Mouse (Mus musculus) layer of hippocampus, adult 2 months (tissue): ENCODE results near the gene 9230102O04Rik. TPM values are rescaled to one million over a fixed set of nuclear protein-coding genes. Genes with fewer than 3 reads are reported as not detected.

Source experiments
- DNase-seq, 2 experiments: peaks; one replicate each; pipeline ENCODE4 v3.0.0; 2022; ENCODE audit warnings: low spot score in 2 of 2
- H3K27ac ChIP-seq: fragments of 200-600 bp; 2 replicates; pipeline ENCODE4 v1.8.1; 2022
- H3K4me3 ChIP-seq: fragments of 200-600 bp; 2 replicates; pipeline ENCODE4 v1.8.1; 2022; ENCODE audit warnings: mild to moderate bottlenecking
- CTCF ChIP-seq: fragments of 200-600 bp; conservative IDR thresholded peaks from 2 replicates; pipeline ENCODE4 v1.8.1; 2022; ENCODE audit warnings: antibody characterized with exemption, mild to moderate bottlenecking, moderate library complexity
- total RNA-seq, 2 experiments: library from RNA; stranded (reverse); gene quantifications; 2 replicates each; pipeline ENCODE4 v1.2.3; 2021

Gene 9230102O04Rik
- total RNA-seq, 2 experiments from 2014 or later: not detected

DNA sequence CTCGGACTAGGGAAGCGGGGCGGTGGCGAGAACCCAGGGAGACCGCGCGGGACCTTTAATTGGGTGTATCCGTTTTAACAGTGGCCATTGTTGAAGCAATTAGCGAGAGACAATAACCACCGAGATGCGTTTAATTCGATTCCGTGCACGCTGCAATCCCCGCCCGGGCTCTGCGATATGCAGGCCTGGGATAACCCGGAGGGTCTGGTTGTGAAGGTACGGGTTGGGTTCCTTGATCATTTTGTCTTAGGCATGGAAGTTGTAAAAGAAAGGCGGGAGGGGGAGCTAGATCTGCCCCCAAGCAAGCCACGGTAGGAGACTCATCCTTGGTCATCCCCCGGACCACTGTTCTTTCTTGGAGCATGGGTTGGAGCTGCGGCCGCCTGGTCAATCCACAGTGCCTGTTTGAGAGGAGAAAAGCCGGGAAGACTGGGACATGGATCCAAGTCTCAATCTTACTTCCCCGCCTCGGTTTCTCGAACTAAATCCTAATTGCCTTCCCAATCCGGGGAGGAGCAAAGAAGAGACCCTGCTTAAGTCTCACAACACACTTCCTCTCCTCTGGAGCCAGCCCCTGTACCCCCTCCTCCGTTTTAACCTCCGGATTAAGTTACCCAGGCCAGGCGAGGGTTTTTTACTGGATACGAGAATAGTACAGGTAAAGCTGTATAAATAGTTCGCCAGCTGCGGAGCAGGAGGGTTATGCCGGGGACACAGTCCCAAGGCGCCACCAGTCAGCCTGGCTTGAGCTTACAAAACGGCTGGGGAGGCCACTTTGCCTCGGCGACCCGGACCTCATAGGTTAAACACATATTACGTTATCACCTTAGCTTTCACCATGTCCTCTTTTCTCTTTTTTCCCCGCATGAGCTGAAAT, 6.2 kb downstream of the 9230102O04Rik start:
- H3K4me3 ChIP-seq: no peak overlapping the region
- no peak overlapping the region for H3K27ac ChIP-seq
- no peak for DNase-seq
- TF ChIP-seq CTCF: no peak

DNA sequence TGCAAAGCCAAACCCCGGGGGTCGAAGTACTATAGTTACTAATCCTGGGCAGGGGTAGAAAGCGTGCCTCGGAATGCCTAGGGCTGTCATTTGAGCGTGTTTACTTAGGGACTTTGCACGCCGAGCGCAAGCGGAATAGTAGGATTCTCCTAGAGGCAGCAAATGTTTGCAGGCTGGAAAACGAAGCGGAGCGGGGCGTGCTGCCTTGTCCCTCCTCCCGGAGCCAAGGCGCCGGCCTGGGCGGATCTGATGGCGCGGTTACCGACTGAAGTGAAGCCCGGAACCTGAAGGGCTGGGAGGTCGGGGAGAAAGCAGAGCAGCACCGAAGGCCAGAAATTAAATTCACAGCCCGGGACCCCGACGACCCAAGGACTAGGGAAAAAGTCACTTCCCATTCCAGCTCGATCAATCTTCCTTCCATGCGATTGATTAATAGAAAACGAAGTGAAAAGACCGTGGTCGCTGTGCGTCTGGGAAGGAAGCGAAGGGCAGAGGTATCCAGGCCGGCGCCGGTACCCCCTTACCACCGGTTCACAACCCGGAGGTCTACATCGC, 6.9 kb downstream of the 9230102O04Rik start:
- Histone ChIP-seq H3K27ac (no peak overlapping the region), H3K4me3 (no peak overlapping the region)
- no peak for DNase-seq
- TF ChIP-seq CTCF: no peak

DNA sequence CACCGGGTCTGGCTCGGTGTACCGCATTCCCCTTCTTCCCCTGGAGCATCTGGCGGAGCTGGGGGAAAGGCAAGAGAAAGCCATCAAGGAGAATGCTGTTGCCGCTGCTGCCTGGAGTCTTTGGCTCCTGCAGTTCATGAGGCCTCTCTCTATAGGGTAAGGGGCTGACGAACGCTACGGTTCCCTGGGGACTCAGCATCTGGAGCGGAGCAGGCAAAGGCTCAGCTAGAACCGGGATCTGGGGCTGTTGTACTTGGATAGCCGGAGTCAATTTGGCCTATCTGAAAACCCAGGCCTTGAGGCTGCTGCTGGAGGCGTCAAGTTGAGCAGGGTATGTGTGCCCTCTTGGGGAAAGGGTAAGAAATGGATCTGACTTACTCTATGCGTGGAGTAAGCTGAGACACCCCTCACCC, 7.7 kb downstream of the 9230102O04Rik start:
- Histone ChIP-seq H3K27ac (no peak overlapping the region), H3K4me3 (no peak overlapping the region)
- peak; percentile 30 for TF ChIP-seq CTCF
- no peak for DNase-seq

DNA sequence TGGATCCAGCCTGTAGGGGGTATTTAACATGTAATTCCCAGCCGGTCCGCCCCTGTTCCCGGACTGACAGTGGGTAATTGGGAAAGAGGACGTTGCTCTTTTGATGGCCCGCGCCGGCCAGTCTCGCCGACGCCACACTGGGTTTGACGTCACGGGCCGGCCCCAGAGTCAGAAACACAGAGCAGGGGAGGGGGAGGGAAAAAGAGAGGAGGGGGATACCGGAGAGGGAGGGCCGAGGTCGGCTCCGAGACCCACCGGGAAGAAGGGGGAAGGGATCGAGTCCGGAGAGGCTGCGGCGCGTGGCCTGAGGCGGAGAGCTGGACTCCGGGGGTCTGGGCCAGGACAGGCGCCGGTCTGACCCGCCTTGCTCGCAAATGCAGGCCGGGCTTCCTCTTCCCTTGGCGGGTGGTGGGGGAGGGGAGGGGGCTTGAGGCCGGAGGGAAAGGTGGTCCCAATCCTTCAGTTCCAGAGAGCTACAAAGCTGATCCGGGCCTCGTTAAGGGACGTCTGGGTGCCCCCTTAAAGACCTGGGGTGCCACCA, 8.2 kb downstream of the 9230102O04Rik start, which contains the start of gene 4930412O13Rik:
4930412O13Rik (plus strand) TSS at position 202 of the 541 bp plus-strand sequence.
- DNase-seq: no peak
- Histone ChIP-seq H3K4me3 (no peak within 1 kb of the TSS), H3K27ac (no peak within 1 kb of the TSS)
- TF ChIP-seq CTCF: no peak

DNA sequence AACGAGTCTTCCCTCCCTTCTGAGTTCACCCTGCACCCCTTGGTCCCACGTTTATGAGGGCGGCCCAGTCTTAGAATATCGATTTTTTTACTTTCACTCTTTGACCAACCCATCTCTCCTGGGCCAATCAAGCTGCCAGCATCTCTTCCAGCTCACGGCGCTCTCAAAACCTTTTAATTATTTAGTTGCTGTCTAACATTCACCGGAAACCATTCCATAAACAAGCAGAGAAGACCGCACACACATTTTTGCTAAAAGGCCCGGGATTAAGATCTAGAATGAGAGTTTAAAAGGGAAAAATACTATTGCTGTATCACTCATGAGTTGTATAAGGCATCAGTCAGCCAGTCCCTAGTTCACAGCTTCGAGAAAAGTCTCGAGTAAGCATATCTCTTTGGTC, 9.1 kb downstream of the 9230102O04Rik start:
- Histone ChIP-seq H3K27ac (no peak overlapping the region), H3K4me3 (no peak overlapping the region)

DNA sequence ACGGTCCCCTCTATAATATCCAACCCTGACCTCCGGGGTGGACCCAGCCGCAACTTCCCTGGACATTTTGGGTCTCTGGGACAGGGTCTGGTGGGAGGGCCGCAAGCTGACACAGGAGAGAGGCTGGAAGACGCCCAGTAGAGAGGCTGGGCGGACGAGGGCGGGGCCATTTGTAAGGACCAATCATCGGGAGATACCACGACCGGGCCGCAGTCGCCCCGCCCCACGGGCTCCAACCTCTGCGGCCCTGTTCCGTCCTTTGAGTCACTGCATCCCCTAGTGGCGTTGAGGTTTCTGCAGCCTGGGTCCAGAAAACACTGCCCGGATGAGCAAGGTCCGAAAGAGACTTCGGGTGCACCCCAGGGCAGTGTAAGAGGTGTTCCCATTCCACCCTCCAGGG, 9.8 kb downstream of the 9230102O04Rik start:
- peak; percentile 79 for TF ChIP-seq CTCF
- peak in 1 of 2 experiments; percentile 21 for DNase-seq
- Histone ChIP-seq H3K4me3 (peak overlapping the region; percentile 34), H3K27ac (no peak overlapping the region)

More for the DNA sequence above, 9.1 kb downstream of the 9230102O04Rik start:
- TF ChIP-seq CTCF: no peak
- no peak for DNase-seq

DNA sequence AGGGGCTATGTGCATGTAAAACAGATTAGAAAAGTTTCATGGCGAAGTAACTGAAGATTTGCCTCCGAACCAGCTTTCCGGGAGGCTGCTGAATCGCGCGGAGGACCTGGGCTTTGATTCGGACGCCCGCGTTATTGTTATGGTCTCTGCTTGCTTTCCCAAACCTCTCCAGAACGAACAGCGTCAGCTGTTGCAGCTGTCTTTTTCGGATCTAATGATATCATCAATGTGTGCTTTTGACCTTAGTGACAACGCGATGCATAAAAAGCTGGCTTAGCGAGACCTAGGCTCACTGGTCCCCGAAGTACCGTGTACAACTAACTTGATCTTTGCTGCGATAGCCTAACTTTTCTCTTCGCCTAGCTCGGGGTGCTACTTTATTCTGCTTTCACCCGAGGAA, 10.2 kb downstream of the 9230102O04Rik start:
- Histone ChIP-seq H3K4me3 (peak overlapping the region; percentile 34), H3K27ac (no peak overlapping the region)
- no peak for DNase-seq
- TF ChIP-seq CTCF: no peak

DNA sequence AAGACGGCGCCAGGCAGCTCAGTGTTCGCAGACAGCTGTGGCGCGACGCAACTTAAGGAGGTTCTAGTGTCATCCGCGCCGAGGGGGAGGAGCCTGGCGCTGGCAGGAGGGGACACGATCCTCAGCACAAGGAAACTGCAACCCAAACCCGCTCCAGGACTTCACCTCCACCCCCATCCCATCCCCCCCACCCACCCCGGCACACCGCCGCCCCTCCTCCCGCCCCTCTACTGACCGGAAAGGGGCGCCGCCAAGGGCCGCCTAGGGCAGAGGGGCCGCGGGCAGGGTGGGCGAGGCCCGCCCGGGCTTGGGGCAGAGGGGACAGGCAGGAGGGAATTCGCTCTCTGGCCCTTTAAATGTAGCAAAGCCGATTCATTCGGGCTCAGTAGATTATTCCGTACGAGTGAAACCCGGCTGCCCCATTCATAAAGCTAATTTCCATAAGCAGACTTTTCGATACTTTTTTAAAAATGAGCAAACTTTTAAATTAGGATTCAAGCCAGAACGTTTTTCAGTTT, 10.7 kb downstream of the 9230102O04Rik start:
- no peak for DNase-seq
- Histone ChIP-seq H3K27ac (no peak overlapping the region), H3K4me3 (peak overlapping the region; percentile 34)
- TF ChIP-seq CTCF: no peak

DNA sequence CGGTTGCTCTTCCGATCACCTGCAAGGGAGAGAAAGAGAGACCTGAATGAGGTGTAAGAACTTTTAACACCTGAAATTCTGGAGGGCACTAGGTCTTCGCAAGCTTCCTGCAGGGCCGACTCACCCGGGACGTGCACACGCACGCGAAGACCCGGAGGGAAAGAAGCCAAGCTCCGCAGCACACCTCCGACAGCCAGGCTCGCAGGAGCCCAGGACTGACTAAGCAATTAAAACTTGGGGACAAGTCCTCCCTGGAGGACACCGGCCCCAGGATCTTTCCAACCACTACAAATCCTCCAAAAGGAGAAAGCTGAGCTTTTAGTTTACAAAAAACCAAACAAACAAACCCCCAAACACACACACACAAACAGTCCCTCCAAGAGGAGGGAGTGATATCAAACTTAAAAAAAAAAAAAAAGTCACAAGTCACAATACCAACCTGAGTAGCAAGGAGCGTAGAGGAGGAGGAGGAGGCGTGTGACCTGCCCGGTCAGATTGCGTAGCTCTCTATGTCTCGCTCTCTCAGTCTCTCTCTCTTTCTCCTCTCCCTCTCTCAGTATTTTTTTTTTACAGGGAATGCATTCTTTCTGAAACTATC, 11.3 kb downstream of the 9230102O04Rik start:
- DNase-seq: no peak
- TF ChIP-seq CTCF: no peak
- Histone ChIP-seq H3K27ac (no peak overlapping the region), H3K4me3 (peak overlapping the region; percentile 34; the same call in 1 of the 2 replicates)

DNA sequence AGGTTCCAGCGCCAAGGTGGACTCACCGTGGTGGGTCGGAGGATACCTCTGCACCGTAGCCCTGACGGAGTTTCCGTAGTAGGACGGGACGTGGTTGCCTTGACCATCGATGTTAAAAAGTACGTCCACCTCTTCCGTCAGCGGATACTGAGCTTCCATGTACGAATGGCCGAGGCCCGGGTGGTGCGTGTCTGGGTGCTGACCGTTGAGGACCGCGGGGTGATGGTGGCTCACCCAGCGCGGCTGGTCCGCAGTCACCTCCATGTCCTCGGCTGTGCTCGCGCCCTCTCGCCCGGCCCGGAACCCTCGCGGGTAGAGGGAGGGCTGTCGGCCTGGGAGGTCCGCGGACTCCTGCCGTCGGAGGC, 12.0 kb downstream of the 9230102O04Rik start:
- no peak overlapping the region for H3K27ac ChIP-seq
- TF ChIP-seq CTCF: no peak
- DNase-seq: no peak
- peak overlapping the region; percentile 15; the same call in 1 of the 2 replicates for H3K4me3 ChIP-seq

DNA sequence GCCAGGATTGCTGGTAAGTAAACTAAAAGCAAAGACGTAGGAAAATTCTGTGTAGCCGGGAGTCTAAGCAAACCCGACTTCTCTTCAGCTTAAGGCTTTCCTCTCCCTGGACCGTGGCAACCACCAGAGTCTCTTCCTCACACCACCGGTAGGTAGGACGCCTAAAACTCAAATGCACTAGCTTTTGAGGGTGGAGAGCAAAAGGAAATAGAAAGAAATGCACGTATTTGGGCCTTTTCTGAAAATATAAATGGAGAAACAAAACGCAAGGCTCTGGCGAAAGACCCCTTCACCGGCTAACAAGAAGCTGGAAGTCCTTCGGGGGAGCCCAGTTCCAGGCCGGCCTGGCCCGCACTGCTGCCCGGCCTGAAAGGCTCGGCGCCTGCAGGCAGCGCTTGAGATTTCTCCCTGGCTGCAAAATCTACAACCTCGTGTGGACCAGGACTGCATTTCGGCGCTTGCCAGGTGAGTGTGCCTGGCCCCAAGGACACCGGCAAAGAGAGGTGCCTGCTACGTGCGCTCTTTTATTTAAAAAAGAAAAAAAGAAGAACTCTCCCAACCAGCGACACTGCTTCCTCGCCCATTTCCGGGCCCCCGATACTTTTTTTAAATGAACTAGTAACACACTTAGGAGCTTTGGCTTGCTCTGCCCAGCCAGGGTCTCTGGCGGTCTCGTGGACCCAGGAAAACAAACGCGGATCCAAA, 12.6 kb downstream of the 9230102O04Rik start:
- H3K27ac ChIP-seq: no peak overlapping the region
- DNase-seq: no peak
- H3K4me3 ChIP-seq: peak overlapping the region; percentile 15; the same call in 1 of the 2 replicates
- TF ChIP-seq CTCF: no peak

DNA sequence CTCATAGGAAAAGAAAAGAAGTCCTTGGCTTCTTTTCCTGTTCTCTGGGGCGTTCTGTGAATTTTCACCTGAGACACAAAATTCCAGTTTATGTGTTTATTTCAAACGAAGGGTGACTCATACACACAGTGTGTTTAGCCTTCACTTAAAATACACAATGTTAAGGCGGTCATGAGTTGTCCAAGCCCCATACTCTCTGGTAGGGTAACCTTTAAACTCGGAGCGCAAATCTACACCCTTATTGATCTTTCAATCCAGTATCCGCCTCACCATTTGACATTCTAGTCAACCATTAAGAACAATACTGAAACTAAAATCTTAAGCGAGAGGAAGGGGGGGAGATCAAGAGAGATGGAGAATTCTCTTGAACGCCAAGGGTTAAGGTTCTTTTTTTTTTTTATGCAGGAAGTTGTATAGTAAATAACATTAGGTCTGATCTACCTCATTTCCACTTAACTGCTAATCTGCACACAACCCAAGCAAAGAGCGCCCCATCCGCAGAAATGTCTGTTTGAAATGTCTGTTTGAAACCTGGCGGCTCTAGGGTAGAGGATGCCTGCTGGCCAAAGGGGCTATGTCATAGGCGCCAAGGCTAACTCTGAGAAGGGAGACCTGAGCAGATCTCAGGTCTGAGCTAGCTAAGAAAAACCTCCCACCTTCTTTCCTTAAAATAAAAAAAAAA, 13.5 kb downstream of the 9230102O04Rik start:
- Histone ChIP-seq H3K4me3 (no peak overlapping the region), H3K27ac (no peak overlapping the region)
- DNase-seq: no peak
- no peak for TF ChIP-seq CTCF
